Mouse (Mus musculus) frontal cortex, postnatal 14 days (tissue): ENCODE measurements around the gene Trafd1.
"Not testable (repeated sequence)": the region's sequence is repeated elsewhere in the genome, so short reads cannot be mapped to it uniquely, and the experiment has no call there.

Experiments
- DNase-seq, 2 experiments: peaks; one replicate each; pipeline ENCODE4 v3.0.0; 2022; ENCODE audit warnings: low spot score in 2 of 2

Gene Trafd1

GRCm38 (mm10) chr5:121384757-121385460 is 523 bp downstream of the Trafd1 start:
- DNase-seq: peak in 1 of 2 experiments; percentile 53

GRCm38 (mm10) chr5:121383857-121384756 is 1.3 kb downstream of the Trafd1 start:
- no peak for DNase-seq

DNA sequence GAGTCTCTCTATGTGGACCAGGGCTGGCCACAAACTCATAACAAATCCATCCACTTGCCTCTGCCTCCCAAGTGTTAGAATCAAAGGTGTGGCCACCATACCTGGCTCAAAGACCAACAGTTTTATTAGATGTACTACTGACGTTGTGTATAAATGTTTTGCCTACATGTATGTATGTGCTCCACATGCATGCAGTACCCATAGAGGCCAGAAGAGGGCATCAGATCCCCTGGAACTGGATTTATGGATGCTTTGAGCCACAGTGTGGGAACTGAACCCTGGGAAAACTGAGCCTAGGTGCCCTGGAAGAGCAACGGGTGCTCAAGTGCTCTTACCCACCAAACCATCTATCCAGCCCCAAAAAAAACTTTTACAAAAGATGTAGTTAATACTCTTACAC is 4.7 kb downstream of the Trafd1 start:
- no peak for DNase-seq

DNA sequence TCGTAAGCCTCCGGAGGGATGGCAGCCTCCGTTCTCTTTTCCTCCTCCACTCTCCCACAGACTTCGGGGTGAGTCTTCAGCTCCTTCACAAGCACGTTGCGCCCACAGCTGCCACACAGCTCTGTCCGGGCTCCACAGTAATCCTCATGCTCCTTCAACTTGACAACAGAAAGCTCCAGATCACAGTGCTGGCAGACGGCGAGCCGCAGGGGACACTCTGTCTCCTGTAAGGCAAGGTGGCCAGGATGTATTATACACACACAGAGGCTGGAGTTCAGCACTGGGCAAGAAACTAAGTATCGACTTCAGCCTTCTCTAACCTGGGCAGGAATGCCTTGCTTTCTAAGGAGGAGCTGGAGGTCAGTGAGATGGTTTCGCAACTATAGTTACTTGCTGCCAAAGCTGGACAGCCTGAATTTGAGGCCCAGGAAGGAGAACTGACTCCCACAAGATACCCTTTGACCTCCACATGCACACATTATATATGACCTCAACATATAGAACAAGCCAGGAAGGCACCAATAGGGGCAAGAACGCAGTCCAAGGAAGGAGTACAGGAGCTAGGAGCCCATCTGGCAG is 6.7 kb downstream of the Trafd1 start:
- DNase-seq: no peak

DNA sequence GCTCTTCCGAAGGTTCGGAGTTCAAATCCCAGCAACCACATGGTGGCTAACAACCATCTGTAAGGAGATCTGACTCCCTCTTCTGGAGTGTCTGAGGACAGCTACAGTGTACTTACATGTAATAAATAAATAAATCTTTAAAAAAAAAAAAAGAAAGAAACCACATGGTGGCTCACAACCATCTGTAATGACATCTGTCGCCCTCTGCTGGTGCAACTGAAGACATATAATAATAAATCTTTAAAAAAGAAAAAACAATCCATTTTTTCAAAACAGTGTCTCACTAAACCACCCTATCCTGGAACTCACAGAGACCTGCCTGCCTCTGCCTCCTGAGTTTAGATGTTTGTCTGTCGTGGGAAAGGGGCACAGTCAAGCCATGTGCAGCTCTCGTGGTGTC is 8.5 kb downstream of the Trafd1 start:
- not testable (repeated sequence) for DNase-seq

GRCm38 (mm10) chr5:121374790-121375189 is 10.6 kb downstream of the Trafd1 start:
- DNase-seq: no peak

DNA sequence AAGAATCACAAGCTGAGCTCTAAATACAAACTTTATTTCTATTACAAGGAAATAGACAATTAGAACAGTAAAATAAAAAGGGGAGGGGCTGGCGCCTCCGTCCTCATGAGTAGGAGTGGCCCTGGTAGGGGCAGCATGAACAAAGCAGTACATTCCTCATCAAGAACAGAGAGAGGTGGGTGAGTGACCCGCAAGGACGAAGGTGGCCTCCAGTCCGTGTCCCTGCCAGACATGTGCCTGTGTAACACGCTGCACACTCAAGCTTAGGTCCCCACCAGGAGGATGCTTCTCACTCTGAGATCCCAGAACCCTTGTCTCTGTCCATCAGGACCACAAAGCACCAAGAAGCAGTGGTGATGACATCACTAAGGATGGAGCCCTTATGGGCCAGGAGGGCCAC is 13.7 kb downstream of the Trafd1 start:
- DNase-seq: no peak

- no peak for DNase-seq
Observed at GRCm38 (mm10) chr5:121367255-121367654, 18.2 kb downstream of the Trafd1 start.

DNA sequence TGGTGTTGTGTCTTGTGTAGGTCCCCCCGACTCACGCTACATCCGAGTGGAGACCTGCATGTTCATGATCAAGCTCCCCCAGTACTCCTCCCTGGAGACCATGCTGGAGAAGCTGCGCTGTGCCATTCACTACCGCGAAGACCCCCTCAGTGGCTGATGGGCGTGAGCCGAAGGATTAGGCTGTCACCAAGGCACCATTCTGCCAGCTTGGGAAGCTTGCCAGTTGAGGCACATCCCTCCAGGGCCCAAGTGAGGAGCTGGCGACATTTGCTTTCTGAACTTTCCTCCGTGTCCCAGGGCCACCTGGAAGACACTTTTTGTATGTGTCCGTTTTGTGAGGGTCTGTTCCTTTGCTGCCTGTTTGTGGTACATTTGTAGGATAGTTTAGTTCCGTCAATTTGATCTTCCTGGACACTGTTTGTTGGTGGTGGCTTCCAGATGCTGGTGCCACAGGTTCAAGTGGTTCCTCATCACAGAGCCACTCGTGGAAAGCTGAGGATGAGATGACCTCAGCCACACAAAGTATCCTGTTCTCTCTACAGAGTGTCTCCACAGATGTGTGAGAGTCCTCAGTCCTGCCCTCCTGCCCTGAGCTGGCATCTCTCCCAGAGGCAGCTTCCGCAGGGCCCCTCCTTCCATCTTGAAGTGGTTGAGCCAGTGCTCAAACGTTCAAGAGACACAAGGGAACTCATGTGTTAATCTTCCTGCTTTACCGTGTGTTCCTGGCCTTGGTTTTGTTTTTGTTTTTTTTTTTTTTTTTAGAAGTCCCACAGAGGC is 18.8 kb downstream of the Trafd1 start:
- no peak for DNase-seq

DNA sequence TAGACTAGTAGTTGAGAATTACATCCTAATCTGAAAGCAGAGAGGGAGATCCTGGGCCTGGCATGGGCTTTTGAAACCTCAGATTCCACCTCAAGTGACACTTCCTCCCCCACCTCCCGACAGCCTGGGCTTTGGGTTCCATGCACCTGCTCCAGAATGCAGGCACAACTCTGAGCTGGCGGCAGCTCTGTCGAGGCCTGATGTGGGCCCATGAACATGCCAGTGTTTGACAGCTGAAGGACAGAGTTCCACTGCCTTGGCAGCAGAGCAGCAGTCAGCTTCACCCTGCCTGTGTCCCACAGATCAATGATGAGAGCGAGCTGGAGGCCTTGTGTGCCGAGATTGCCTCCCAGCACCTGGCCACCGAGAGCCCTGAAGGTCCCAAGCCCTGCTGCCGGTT is 22.0 kb downstream of the Trafd1 start:
- no peak for DNase-seq

GRCm38 (mm10) chr5:121361696-121362095 is 23.7 kb downstream of the Trafd1 start:
- no peak for DNase-seq

GRCm38 (mm10) chr5:121359229-121359628 is 26.2 kb downstream of the Trafd1 start:
- no peak for DNase-seq

GRCm38 (mm10) chr5:121343997-121344396 is 41.4 kb downstream of the Trafd1 start:
- DNase-seq: no peak

- no peak for DNase-seq
Observed at GRCm38 (mm10) chr5:121342490-121342889, 42.9 kb downstream of the Trafd1 start.

DNA sequence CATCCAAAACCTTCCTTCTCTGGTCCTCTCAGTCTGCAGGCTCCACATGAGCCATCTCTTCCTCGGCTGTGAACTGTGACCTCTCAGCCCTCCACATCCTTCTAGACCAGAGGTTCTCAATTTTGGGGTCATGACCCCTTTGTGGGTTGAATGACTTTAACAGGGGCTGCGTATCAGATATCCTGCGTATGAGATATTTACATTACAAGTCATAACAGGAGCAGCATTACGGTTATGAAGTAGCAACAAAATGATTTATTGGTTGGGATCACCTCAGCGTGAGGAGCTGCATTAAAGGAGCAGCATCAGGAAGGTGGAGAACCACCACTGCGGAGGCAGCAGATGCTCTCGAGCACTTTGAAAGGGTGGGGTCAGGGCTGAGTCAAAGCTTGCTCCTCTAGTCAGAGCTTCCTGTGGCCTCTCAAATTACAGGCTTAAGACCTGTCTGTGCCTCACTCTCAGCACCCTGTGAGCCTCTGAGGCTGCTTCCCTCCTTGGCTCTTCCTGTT is 44.4 kb downstream of the Trafd1 start:
- no peak for DNase-seq

- no peak for DNase-seq
Observed at GRCm38 (mm10) chr5:121339507-121340230, 45.8 kb downstream of the Trafd1 start.

DNA sequence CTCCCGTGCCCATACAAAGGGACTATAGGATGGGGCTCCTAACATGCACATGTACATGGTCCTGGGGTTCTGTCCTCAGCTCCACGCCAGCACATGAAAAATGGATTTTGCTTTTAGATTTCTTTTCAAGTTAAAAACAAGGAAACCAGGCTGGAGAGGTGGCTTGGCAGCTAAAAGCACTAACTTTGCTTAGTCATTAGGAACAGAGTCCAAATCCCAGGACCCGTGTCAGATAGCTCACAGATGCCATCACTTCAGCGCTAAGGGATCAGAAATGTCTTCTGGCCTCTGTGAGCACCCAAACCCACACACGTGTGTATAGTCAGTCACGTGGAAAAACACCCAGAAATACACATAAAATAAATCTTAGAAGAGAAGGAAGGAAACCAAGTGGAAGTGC is 48.7 kb downstream of the Trafd1 start:
- DNase-seq: no peak

DNA sequence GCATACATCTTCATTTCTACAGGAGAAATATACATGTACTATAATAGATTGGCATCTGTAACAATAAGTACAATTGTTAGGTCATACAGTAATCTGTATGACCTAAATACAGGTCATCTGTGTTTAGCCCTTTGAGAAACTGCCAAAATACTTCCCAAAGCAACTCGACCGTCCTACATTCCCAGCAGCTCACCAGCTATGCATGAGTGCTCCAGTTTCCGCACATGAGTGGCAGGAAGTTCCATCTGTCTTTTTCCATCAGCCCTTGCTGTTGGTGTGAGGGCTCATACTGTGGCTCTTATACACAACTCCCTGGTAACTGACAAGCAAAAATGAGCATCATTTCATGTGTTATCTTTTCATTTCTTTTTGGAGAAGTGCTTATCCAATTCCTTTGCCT is 49.4 kb downstream of the Trafd1 start:
- no peak for DNase-seq

- DNase-seq: no peak
Observed at GRCm38 (mm10) chr5:121335426-121335825, 50.0 kb downstream of the Trafd1 start.

DNA sequence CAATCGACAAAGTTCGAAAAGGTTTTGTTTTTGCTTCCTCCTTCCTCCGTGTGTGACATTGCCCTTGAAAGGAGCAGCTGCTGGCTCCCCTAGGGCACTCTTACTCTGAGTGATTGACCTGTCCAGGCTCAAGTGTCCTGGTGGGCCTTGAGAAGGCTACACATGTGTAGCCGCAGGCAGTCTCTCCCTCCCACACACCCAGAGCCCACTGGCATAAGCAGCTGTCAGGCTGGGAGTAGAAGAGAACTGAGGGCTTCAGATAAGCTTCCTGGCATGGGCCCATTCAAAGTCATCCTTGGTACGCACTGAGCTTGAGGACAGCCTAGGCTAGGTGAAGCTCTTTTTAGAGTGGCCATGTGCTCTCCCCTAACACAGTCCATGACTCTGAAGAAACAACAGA is 51.0 kb downstream of the Trafd1 start:
- no peak for DNase-seq

DNA sequence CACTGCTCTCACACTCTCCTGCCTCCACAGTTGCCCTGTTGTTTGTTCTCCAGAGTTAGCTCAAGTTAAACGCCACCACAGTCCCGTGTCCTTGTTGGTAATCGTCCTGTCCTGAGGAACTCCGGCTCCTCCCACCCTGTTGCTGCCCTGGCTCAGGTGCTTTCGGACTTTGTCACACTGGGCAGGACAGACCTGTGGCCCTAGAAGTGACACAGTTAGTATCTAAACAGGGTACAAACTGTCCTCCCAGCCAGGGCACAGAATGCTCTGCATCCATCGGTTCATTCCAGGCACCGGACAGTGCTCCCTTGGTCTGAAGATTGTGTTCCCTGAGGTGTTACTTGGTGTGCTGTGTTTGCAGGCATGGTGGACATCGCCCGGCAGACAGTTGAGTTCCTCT is 51.5 kb downstream of the Trafd1 start:
- no peak for DNase-seq
